Mouse (Mus musculus) spleen, postnatal 14 days (tissue): ENCODE measurements around the gene Ctrc.

Experiments used
- DNase-seq, 2 experiments: peaks; one replicate each; pipeline ENCODE4 v3.0.0; 2021 to 2022; ENCODE audit warnings: low spot score in 2 of 2

Ctrc gene

DNA sequence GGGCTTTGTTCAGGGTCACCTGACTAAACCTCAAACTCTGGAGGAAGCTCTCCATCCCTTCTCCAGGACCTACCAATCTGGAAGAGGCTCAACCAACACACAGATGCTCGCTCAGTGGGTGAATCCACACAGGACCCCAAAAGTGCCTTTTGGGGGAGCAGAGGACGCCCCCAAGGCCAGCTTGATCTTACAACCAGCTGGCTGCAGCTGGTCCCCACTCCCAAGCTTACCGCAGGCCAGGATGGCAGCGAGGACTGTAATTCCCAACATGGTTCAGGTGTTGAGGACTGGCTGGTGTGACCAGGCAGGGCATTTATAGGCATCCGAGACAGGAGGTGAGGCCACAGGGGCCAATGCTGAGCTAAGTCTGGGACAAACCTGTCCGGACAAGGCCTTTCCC is at the start of gene Ctrc:
Gene Ctrc (minus strand): TSS at position 361 of the 400 bp plus-strand sequence.
- no peak for DNase-seq

DNA sequence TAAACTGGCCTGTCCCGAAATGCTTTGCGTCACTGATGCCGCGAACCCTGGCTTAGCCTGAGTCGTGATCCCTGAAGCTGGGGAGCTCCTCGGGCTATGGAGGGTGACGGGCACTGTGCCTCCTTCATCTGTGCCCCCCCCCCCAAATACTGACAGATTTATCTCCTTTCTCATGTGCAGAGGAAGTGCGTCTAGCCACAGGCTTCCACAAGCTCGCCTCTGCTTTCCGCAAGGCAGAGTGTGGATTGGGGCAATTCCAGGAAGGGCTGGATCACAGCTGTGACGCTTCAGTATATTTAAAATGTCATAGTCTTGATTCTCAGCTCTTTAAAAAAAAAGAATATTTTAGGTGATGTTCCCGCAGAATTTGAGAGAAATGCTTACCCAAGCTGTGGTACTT is 49.6 kb upstream of the Ctrc start:
- no peak for DNase-seq

DNA sequence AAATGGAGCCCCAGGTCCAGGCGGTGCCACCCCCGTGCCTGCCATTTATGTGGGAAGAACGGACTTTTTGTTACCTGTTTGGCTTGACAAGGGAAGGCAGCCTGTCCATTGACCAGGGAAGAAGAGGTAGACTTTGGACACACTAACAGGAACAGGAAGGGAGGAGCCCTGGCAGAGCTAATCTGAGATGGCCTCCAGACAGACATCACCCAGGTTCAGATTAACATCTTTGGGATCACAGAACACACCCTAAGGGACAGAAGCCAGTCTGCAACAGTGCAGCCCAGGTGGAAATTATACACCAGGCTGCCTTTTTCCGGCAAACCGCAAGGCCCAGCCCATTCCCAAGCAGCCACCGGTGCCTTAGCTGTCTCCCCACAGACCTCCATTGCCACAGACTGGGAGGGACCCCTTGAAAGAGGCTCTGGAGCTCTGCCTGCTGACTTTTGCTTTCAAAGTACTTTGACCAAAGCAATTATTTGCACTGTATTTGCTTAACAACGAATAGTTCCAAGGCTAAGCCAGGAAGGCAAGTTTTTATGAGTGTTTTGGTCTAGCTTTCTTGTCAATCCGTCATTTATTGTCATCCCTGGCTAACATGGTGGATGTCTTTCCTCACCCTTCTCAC is 47.1 kb upstream of the Ctrc start:
- DNase-seq = no peak

DNA sequence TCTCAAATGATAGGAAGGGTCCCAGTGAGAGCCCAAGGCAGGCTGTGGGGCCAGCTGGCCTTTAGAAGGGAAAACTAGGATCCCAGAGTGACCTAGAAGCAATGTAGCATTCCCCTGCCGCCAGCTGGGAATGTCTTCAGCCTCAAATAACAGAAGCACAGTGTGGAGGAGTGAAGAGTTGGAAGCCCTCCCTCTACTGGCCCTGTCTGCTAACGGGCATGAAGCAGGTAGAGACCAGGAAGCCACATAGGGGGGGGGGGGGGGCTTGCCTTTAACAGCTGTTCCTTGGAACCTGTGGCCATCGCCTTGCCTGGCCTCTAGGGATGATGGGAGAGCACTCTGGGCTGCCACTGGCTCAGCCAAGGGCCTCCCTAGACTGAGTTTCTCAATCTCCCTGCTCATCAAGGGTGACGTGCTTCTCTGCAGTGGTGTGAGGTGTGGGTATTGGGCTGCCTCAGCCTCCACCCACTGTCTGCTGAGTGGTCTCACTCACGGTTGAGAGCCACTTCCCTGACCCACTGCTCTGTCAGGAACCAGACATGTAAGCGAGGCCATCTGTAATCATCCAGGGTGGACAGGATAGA is 40.3 kb upstream of the Ctrc start:
- no peak for DNase-seq

DNA sequence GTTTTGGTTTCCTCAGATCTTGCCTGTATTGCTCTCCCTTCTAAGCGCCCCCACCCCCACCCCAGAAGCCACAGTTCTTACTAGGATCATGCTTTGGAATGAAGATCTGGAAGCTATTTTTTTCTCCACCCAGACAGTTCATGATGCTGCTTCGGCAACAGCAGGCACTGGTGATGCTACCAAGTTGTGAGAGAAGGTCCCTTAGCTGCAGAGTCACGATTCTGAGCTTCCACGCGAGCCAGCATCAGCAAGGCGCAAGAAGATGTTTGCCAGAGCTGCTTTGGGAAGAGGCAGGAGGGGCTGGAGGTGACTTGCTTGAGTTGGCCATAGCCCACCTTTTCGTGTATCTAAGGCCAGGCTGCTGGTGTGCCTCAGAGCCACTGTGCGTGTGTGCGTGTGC is 39.3 kb upstream of the Ctrc start:
- no peak for DNase-seq

DNA sequence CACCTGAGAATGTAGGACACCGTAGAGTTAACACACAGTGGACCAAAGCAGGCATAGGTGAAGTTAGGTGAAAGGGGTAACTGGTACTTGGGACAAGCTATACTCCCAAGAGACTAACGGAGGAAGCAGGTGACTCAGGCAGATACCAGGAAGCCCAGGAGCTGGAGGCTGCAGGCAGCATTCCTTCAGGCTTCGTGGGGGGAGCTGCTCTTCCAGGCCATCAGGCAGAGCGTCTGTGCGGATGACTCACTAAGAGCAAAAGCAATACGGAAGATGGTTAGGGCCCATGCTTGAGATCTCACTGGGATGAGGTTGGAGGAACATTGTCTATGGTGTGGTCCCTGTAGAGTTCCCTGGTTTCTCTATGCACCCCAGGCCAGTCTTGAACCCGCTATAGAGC is 36.7 kb upstream of the Ctrc start:
- no peak for DNase-seq

DNA sequence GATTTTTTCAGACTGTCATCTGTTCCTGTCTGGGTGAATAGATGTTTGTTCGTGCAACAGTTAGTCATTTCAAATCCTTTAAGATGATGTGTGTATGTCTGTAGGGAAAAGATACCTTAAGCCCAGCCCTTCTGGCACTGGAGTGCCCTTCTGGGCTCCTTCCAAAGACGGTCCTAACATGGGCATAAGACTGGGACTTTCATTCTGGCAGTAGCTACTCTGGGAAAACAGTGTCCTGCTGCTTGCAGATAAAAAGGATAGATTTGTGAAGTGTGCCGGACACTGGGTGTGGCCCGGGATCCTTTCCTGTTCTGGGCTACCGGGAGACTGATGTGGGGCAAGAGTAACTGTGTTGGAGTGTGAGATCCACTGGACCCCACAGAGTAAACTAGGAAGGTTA is 35.8 kb upstream of the Ctrc start:
- no peak for DNase-seq

DNA sequence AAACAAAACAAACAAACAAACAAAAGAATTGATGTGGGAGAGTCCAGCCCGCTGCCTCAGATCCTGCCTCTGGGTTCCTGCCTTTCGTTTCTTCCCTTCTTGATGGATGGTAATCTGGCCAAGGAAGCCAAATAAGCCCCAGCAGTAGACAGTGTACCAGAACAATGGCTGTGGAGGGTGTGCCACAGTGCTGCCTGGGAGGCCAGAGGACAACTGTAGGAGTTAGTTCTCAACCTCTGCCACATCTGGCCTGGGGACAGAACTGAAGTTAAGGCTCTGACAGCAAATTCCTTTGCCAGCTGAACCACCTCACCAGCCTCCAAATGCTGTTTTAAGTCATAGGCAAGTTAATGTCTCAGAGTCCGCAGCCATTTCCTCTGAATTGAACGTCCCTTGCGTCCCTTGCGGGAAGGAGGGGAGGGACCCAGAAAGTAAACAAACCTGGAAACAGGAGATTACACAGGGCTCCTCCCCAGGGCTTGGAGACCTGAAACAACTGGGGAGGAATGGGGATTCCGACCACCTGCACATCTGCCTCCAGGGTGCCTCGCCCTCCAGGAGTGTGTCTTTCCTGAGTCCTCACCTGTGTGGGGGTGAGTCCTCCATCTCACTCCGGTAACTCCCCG is 35.2 kb upstream of the Ctrc start:
- no peak for DNase-seq

DNA sequence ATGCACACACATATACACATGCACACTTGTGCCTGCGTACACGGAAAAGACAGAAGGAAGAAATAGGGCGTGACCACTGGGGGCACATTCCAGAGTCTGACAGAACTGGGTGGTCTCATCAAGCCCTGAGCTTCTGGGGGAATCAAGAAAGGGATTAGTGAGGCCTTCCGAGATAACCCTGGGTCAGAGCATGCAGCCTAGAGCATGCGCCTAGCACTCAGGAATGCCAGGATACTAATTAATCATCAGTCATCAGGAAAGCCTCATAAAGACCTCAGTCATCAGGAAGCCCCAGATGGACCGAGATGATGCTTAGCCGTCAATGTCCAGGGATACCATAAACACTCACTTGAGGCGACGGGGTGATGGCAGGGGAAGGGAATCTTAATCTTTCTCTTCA is 33.7 kb upstream of the Ctrc start:
- DNase-seq = no peak

DNA sequence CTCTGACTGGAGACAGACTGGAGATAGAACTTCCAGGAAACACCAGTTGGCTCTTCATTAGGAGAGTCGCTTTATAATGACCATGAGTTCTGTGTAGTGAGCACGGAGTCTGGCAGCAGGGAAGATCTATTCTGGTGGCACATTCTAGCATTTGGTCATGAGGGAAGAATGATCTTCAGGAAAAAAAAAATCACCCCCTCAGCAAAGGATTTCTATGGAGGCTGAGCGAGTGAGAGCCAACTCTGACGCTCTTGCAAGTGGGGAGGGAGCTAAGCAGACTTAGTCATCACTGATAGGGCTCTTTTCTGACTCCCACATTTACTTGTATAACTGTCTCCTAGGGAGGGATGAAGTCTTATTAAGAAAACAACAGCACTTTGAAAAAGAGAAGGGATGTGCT is 32.9 kb upstream of the Ctrc start:
- no peak for DNase-seq

DNA sequence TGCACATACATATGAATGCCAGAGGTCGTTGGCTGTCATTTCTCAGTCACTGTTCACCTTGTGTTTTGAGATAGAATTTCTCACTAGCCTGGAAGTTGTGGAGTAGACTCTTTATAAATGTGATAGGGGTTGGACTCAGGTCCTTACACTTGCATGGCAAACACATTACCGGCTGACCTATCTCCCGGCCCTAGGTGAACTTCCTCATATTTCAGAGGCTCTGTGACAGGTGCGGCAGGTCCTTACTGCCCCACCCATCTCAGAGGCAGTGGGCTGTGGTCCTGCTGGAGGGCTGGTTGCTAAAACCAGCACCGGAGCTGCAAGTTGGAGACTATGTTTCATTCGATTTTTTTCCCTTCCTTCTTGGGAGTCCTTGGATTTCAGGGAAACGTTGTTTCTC is 32.5 kb upstream of the Ctrc start:
- no peak for DNase-seq

DNA sequence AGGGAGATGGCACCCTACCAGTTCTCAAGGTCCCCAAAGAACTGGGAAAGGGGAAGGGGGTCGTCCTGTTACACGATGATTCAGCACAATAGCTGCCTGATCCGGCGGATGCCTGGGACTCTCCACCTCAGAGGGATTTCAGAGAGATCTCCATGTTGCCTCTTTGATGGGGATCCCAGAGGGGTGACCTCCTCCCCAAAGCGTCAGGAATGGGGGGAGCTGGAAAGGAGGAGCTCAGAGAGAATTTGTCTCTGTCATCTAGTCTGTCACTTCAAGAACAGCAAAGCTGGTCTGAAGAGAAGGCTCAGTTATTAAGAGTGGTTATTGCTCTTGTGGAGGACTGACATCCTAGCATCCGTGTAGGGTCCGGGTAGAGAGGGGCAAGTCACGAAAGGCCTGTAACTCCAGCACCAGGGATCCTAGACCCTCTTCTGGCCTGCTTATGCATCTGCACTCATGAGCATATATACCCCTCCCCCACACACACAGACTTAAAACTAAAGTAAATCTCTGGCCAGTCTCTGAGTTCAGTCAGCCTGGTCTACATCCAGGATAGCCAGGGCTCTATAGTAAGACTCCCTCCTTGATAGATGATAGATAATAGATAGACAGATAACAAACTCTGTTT is 29.4 kb upstream of the Ctrc start:
- DNase-seq = no peak

DNA sequence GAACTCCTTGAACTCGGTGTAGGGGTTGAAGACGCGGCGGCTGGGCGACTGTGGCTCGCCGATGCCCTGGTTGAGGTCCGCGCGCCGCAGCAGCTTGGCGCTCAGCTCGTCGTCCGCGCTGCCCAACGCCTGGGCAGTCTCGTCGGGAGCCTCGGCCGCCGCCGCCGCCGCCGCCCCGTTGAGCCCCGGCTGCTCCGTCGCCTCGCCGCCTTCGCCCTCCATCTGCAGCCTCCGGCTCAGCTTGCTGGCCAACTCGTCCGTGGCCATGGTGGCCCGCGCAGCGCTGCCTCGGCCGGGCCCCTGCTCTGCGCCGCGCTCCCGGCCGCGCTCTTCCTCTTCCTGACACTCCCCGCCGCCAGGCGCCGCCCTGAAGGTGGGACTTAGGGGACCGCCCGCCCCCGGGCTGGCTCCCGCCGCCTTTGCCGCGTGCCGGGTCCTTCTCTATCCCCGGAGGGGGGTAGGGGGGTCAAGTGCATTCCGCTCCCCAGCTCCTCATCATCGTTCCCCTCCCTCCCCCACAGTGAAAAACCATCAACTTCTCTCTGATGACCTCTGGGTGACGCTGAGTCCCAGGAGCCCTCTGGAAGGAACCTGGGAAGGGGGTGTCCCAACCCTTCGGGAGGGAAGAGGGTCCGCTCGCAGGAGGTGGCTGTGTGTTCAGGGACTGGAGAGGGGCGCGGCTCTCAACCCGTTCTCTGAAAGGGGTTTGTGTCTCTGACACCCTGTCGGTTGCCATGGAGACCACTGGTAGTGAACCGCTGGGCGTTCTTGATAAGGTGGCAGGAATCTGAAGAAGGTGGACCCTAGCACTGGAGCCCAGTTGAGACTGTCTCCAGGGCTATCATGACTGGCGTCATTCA is 28.7 kb upstream of the Ctrc start, which contains the start of gene Efhd2:
Gene Efhd2 (minus strand): TSS at position 320 of the 860 bp plus-strand sequence.
- DNase-seq = peak; percentile 61 to 69

DNA sequence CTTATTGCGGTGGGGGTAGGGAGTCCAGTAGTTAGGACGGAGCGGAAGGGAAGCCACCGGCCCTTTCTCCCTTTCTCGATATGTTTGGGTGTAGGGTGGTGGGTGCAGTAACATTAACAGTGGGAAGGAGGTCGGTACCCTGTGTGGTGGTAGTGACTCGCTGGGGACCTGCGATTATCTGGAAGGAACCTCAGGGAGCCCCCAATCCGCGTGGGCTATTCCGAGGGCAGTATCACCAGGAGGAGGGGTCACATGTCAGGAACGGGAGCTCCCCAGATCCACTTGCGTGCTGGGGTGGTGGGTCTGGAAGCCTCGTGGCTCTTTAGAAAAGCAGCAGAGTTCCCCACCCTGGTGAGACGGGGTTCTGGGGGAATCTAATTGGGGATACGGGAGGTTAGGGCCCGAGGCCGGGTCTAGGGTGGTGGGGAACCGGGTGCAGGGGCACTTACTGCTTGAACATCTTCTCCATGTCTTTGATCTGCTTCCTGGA is 28.0 kb upstream of the Ctrc start:
- no peak for DNase-seq

DNA sequence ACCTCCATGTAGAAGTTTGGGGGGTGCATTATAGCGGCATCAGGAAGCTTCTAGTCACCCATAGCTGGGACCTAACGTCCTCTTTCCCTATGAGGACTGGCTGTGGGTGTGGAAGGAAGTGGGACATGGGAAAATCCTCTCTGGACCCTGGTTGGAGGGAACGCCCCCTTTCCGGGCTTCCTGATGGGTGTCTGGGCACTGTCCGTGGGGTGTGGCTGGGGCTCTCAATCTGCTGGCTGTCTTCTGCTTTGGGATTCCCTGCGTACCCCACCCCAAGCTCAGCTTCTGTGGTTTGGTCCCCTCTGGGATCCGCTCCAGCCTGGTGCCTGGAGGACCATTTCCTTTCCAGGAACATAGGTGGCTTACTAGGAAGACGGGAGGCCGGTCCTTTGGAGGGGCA is 26.8 kb upstream of the Ctrc start:
- DNase-seq = no peak

DNA sequence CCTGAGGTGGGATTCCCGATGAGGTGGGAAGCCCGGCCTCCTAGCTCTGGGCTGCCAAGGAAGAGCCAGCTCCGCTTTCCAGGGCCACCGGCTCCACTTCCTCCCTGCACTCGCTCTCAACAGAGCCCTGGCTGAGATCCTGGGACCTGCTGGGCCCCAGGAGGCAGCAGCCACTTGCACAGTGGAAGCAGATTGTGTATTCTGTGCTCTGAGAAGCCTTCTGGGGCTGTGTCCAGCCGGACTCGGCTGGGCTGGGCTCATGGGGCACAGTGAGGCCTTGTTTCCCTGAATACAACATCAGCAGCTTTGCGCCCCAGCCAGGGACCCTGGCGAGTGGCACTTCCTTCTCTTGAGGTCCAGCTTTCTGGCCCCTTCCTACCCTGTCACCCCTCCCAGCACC is 25.8 kb upstream of the Ctrc start:
- no peak for DNase-seq

DNA sequence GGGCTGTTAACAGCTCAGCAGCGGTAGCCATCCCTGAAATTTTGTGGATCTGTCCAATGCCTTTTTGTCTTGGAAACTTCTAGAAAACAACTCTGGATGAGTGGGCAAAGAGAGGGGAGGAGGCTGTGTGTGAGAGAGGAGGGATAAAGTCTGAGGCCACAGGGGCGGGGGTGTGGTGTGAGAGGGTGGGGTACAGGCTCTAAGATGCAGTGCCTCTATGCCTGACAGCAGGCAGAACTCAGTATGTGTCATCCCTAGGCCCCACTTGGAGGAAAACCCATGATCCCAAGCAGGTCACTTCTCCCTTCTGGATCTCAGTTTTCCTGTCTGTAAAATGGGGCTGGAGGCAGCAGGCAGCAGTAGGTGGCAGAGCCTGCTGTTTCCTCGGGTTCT is 25.2 kb upstream of the Ctrc start:
- DNase-seq = no peak

DNA sequence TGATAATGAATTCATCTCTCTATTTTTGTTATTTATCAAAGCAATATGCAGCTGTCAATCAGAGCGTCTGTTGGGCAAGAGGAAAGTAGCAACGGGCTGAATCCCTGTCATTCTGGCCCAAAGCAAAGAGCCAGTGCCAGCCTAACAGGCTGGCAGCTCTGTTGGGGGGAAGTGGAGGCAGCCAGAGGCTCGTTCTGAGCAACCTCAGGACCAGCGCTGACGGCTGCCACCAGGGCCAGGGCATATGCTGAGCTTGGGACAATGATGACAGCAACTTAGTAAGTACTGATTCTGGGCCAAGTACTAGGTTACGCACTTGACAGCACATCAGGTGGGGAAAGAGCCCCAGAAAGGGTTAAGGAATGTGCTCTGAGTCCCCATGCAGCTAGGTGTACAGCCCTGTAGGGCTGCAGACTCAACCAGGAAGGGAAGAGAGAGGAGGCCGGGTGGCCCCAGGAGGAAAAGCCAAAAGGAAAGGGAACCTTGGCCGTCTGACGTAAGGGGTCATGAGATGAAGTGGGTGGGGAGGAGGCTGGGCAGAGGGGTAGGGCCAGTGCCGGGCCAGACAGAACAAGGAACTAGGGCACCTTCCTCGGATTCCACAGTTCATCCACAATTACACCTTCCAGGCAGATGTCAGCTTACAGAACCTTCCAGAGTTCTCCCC is 24.6 kb upstream of the Ctrc start:
- no peak for DNase-seq

DNA sequence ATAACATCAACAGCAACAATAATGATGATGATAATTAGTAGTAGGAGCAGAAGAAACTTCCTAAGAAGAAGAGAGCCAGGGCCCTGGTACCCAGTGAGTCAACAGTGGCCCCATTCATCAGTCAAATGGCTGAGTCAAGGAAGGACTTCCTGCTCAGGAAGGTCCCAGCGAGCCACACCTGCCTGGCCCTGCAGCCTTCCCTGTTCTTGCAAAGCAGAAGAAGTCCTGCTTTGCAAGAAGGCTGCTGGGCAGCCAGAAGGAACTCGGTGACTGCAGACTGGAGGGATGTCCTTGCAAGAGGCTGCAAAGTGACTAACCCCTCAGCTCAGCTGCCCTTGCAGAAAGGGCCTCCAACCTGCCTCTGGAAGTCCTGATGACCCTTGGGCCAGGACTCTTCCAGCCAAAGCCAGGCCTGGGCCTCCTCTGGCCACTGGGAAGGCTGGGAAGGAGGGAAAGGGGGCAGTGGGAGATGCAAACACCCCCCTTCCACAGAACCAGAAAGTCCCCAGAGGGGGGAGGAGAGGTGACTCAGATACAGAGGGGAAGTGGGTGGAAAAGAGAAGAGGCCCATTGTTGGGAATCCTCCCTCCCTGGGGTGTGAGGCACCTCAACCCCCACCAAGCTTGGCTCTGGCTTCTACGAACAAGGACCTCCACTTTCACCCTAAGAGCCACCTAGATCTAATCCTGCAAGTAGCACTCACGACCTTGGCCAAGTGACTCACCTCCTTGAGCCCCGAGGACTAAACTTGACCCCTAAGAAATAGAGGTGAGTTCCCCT is 23.5 kb upstream of the Ctrc start:
- no peak for DNase-seq

DNA sequence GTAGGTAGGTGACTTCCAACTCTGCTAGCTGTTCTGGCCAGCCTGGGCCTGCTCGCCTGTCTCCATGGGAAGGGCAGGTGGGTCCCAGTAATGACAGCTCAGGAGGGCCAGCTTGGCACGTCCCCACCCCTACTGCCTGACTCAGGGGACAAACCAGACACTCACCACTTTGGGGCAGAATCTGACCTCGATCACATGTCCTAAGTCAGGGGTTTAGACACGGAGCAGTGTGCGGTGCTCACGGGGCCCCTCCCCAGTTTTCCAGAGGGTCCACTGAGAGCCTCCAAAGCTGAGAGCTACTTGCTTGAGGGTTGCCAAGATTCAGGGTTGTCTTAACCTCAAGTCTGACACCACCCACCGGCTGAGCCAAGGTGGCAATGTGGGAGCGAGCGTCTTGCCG is 21.9 kb upstream of the Ctrc start:
- DNase-seq = no peak

DNA sequence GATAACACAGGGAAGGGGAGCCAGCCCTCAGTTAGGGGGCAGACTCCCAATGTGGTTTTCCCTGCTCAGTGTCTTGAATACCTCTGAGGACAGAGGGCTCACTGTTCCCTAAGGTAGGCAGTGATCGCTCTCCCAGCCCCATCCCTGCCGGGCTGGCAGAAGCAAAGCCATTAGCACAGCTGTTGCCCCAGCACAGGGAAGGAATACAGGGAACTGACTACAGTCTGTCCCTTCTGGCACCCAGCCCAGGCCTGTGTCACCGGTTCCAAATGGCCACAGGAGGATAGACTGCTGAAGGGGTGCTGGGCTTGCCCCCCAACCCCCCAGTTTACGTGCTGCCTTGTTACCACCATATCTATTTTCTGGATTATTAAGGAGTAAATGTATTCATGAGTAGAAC is 21.3 kb upstream of the Ctrc start:
- no peak for DNase-seq
